Mouse (Mus musculus) lung, embryonic 15.5 days (tissue): Measurements from ENCODE around the gene Plvap. TPM values are rescaled to one million over a fixed set of nuclear protein-coding genes. Genes with fewer than 3 reads are reported as not detected.

Experiments
- ATAC-seq: fragments of 200-750 bp; cut with Nextera tagmentation; 2 replicates; pipeline ENCODE4 v1.8.0; 2017; ENCODE audit warnings: moderate number of reproducible peaks, borderline replicate concordance; ENCODE audit not compliant: low FRiP score, low TSS enrichment; ENCODE audit errors: extremely low read depth
- H3K27ac ChIP-seq: fragments of 300-500 bp; sonication (generic); 2 replicates; pipeline ENCODE4 v1.5.1; 2015; ENCODE audit warnings: moderate library complexity, mild to moderate bottlenecking, inconsistent platforms
- H3K27me3 ChIP-seq: fragments of 300-500 bp; sonication (generic); 2 replicates; pipeline ENCODE4 v1.6.1; 2015; ENCODE audit warnings: inconsistent platforms
- H3K36me3 ChIP-seq: fragments of 300-500 bp; sonication (generic); 2 replicates; pipeline ENCODE4 v1.6.1; 2015; ENCODE audit warnings: inconsistent platforms
- H3K4me1 ChIP-seq: fragments of 300-500 bp; sonication (generic); 2 replicates; pipeline ENCODE4 v1.6.1; 2015; ENCODE audit warnings: inconsistent platforms
- H3K4me2 ChIP-seq: fragments of 300-500 bp; sonication (generic); 2 replicates; pipeline ENCODE4 v1.6.1; 2015; ENCODE audit warnings: inconsistent platforms, mild to moderate bottlenecking, moderate library complexity
- H3K4me3 ChIP-seq: fragments of 300-500 bp; sonication (generic); 2 replicates; pipeline ENCODE4 v1.5.1; 2015; ENCODE audit warnings: mild to moderate bottlenecking, inconsistent platforms
- H3K9ac ChIP-seq: fragments of 300-500 bp; sonication (generic); 2 replicates; pipeline ENCODE4 v1.6.1; 2015; ENCODE audit warnings: inconsistent platforms
- H3K9me3 ChIP-seq: fragments of 300-500 bp; sonication (generic); 2 replicates; pipeline ENCODE4 v1.6.1; 2016; ENCODE audit warnings: inconsistent platforms
- WGBS: fragments of 180-500 bp; shearing (Covaris S2); methylation state at CpG from one replicate; pipeline ENCODE4 v1.1.7; 2015; 5-methylcytosine and 5-hydroxymethylcytosine counted together
- polyA plus RNA-seq: library from polyadenylated mRNA; unstranded; fragments of >200 nt; fragmentation: Nextera tagmentation; extraction: Ambion mirVana; gene quantifications from 2 replicates; pipeline ENCODE4 v1.2.1, GENCODE M21; 2015

Gene Plvap
- polyA plus RNA-seq, 1 experiment from 2014 or later, result 146 TPM

- ATAC-seq, result no peak
- peak overlapping the region; percentile 88 for H3K4me3 ChIP-seq
- no peaks in the 10 kb centered on the region for H3K9me3 ChIP-seq
- H3K36me3 ChIP-seq, result 0 out of 2 replicates have a peak, but pooled peaks cover 10% of the 10 kb centered on the region
- WGBS, result 94% methylated on average over 19 of the region's 19 CpGs
- peak overlapping the region; percentile 95 for H3K4me2 ChIP-seq
- peaks cover 29% of the 10 kb centered on the region for H3K4me1 ChIP-seq
- no peaks in the 10 kb centered on the region for H3K27me3 ChIP-seq
- peak overlapping the region; percentile 86; the same call in 1 of the 2 replicates for H3K9ac ChIP-seq
- no peak overlapping the region for H3K27ac ChIP-seq
These were observed 26.8 kb downstream of the Plvap start for GRCm38 (mm10) chr8:71484736-71485135.

GRCm38 (mm10) chr8:71483932-71484331 is 27.6 kb downstream of the Plvap start:
- no peaks in the 10 kb centered on the region for H3K9me3 ChIP-seq
- H3K27ac ChIP-seq, result no peak overlapping the region
- no peak for ATAC-seq
- no peak overlapping the region for H3K4me2 ChIP-seq
- 0 out of 2 replicates have a peak, but pooled peaks cover 8% of the 10 kb centered on the region for H3K36me3 ChIP-seq
- H3K4me1 ChIP-seq, result peaks cover 21% of the 10 kb centered on the region
- no peaks in the 10 kb centered on the region for H3K27me3 ChIP-seq
- H3K9ac ChIP-seq, result no peak overlapping the region
- 57% methylated on average over 8 of the region's 8 CpGs for WGBS
- no peak overlapping the region for H3K4me3 ChIP-seq

- 87% methylated on average over 11 of the region's 11 CpGs for WGBS
- H3K4me3 ChIP-seq, result no peak overlapping the region
- H3K27ac ChIP-seq, result no peak overlapping the region
- H3K4me1 ChIP-seq, result peaks cover 21% of the 10 kb centered on the region
- H3K27me3 ChIP-seq, result no peaks in the 10 kb centered on the region
- no peak for ATAC-seq
- peaks cover 23% of the 10 kb centered on the region for H3K36me3 ChIP-seq
- H3K4me2 ChIP-seq, result no peak overlapping the region
- H3K9ac ChIP-seq, result no peak overlapping the region
- H3K9me3 ChIP-seq, result no peaks in the 10 kb centered on the region
These were observed 32.6 kb downstream of the Plvap start for GRCm38 (mm10) chr8:71478943-71479342.

GRCm38 (mm10) chr8:71477196-71477845 is 34.2 kb downstream of the Plvap start:
- 49% methylated on average over 14 of the region's 14 CpGs for WGBS
- Histone ChIP-seq H3K9me3 (no peaks in the 10 kb centered on the region), H3K4me2 (peak overlapping the region; percentile 91), H3K4me3 (peak overlapping the region; percentile 68), H3K27ac (no peak overlapping the region), H3K9ac (no peak overlapping the region), H3K27me3 (no peaks in the 10 kb centered on the region), H3K4me1 (peaks cover 21% of the 10 kb centered on the region), H3K36me3 (peaks cover 33% of the 10 kb centered on the region)
- ATAC-seq, result no peak

- under 1% methylated on average over 109 of the region's 121 CpGs for WGBS
- peak; percentile 76 for ATAC-seq
- H3K27me3 ChIP-seq, result no peaks in the 10 kb centered on the region
- peak overlapping the region; percentile 91 for H3K4me2 ChIP-seq
- H3K4me3 ChIP-seq, result peak overlapping the region; percentile 68
- H3K9ac ChIP-seq, result peak overlapping the region; percentile 62
- H3K4me1 ChIP-seq, result peaks cover 21% of the 10 kb centered on the region
- no peaks in the 10 kb centered on the region for H3K9me3 ChIP-seq
- peak overlapping the region; percentile 93 for H3K27ac ChIP-seq
- peaks cover 37% of the 10 kb centered on the region for H3K36me3 ChIP-seq
These were observed 35.2 kb downstream of the Plvap start for GRCm38 (mm10) chr8:71476099-71476940.

- no peaks in the 10 kb centered on the region for H3K9me3 ChIP-seq
- peaks cover 36% of the 10 kb centered on the region for H3K36me3 ChIP-seq
- peak overlapping the region; percentile 68 for H3K4me3 ChIP-seq
- 26% methylated on average over 4 of the region's 4 CpGs for WGBS
- peak overlapping the region; percentile 91 for H3K4me2 ChIP-seq
- no peak for ATAC-seq
- H3K4me1 ChIP-seq, result peaks cover 27% of the 10 kb centered on the region
- no peaks in the 10 kb centered on the region for H3K27me3 ChIP-seq
- H3K27ac ChIP-seq, result peak overlapping the region; percentile 93
- peak overlapping the region; percentile 62 for H3K9ac ChIP-seq
These were observed 35.9 kb downstream of the Plvap start for GRCm38 (mm10) chr8:71475702-71476075.

GRCm38 (mm10) chr8:71474785-71475701 is 36.5 kb downstream of the Plvap start:
- Histone ChIP-seq H3K27ac (peak overlapping the region; percentile 93; the same call in 1 of the 2 replicates), H3K4me3 (no peak overlapping the region), H3K9me3 (no peaks in the 10 kb centered on the region), H3K9ac (no peak overlapping the region), H3K4me2 (peak overlapping the region; percentile 91), H3K4me1 (peaks cover 34% of the 10 kb centered on the region), H3K36me3 (peaks cover 32% of the 10 kb centered on the region), H3K27me3 (no peaks in the 10 kb centered on the region)
- no peak for ATAC-seq
- WGBS, result 87% methylated on average over 25 of the region's 25 CpGs

- no peak for ATAC-seq
- H3K9me3 ChIP-seq, result no peaks in the 10 kb centered on the region
- H3K36me3 ChIP-seq, result peaks cover 28% of the 10 kb centered on the region
- peaks cover 40% of the 10 kb centered on the region for H3K4me1 ChIP-seq
- H3K9ac ChIP-seq, result no peak overlapping the region
- no peaks in the 10 kb centered on the region for H3K27me3 ChIP-seq
- no peak overlapping the region for H3K4me2 ChIP-seq
- H3K27ac ChIP-seq, result no peak overlapping the region
- H3K4me3 ChIP-seq, result no peak overlapping the region
- 89% methylated on average over 18 of the region's 18 CpGs for WGBS
These were observed 37.2 kb downstream of the Plvap start for GRCm38 (mm10) chr8:71474344-71474743.

- no peak for ATAC-seq
- no peak overlapping the region for H3K27ac ChIP-seq
- peaks cover 28% of the 10 kb centered on the region for H3K36me3 ChIP-seq
- H3K9ac ChIP-seq, result no peak overlapping the region
- no peaks in the 10 kb centered on the region for H3K27me3 ChIP-seq
- H3K4me3 ChIP-seq, result no peak overlapping the region
- H3K9me3 ChIP-seq, result no peaks in the 10 kb centered on the region
- peaks cover 40% of the 10 kb centered on the region for H3K4me1 ChIP-seq
- no peak overlapping the region for H3K4me2 ChIP-seq
- 78% methylated on average over 8 of the region's 8 CpGs for whole genome bisulfite sequencing
These were observed 38.8 kb downstream of the Plvap start for GRCm38 (mm10) chr8:71472601-71473386.

- Histone ChIP-seq H3K9me3 (no peaks in the 10 kb centered on the region), H3K4me1 (peaks cover 31% of the 10 kb centered on the region)
- 94% methylated on average over 17 of the region's 17 CpGs for WGBS
These were observed 39.7 kb downstream of the Plvap start for GRCm38 (mm10) chr8:71471861-71472260.

GRCm38 (mm10) chr8:71470913-71471255 is 40.7 kb downstream of the Plvap start:
- no peak overlapping the region for H3K9ac ChIP-seq
- WGBS, result 60% methylated on average over 5 of the region's 5 CpGs
- no peaks in the 10 kb centered on the region for H3K9me3 ChIP-seq
- H3K27me3 ChIP-seq, result no peaks in the 10 kb centered on the region
- H3K27ac ChIP-seq, result no peak overlapping the region
- H3K4me2 ChIP-seq, result 0 out of 2 replicates have a peak overlapping the region, but pooled peaks have one; percentile 92
- no peak overlapping the region for H3K4me3 ChIP-seq
- H3K4me1 ChIP-seq, result peaks cover 30% of the 10 kb centered on the region
- ATAC-seq, result no peak
- H3K36me3 ChIP-seq, result peaks cover 28% of the 10 kb centered on the region

More at GRCm38 (mm10) chr8:71471861-71472260, 39.7 kb downstream of the Plvap start:
- Histone ChIP-seq H3K27me3 (no peaks in the 10 kb centered on the region), H3K4me3 (no peak overlapping the region), H3K4me2 (no peak overlapping the region), H3K36me3 (peaks cover 28% of the 10 kb centered on the region), H3K27ac (no peak overlapping the region), H3K9ac (no peak overlapping the region)
- no peak for ATAC-seq
